Mouse (Mus musculus): ENCODE measurements around the gene Ugt1a5. TPM values are rescaled to one million over a fixed set of nuclear protein-coding genes. Genes with fewer than 3 reads are reported as not detected.

Ugt1a5 gene
- total RNA-seq, 4 experiments from 2014 or later, result 0.17 TPM; not detected in 3

GRCm38 (mm10) chr1:88235894-88236415 is 70.1 kb downstream of the Ugt1a5 start:
- no peak for DNase-seq (ENCODE audit: low spot score in 2 of 2)

- DNase-seq (ENCODE audit: low spot score in 2 of 2), result no peak
Observed at GRCm38 (mm10) chr1:88237311-88237710, 71.5 kb downstream of the Ugt1a5 start.

- no peak for DNase-seq (ENCODE audit: low spot score in 2 of 2)
Observed at GRCm38 (mm10) chr1:88238771-88239170, 73.0 kb downstream of the Ugt1a5 start.

- DNase-seq (ENCODE audit: low spot score in 2 of 2), result no peak
Observed at GRCm38 (mm10) chr1:88240072-88240471, 74.3 kb downstream of the Ugt1a5 start.

GRCm38 (mm10) chr1:88240579-88240978 is 74.8 kb downstream of the Ugt1a5 start:
- no peak for DNase-seq (ENCODE audit: low spot score in 2 of 2)

- DNase-seq (ENCODE audit: low spot score in 2 of 2), result no peak
Observed at GRCm38 (mm10) chr1:88243861-88244260, 78.0 kb downstream of the Ugt1a5 start.

GRCm38 (mm10) chr1:88245881-88246280 is 80.1 kb downstream of the Ugt1a5 start:
- DNase-seq (ENCODE audit: low spot score in 2 of 2), result no peak

- no peak for DNase-seq (ENCODE audit: low spot score in 2 of 2)
Observed at GRCm38 (mm10) chr1:88246386-88246785, 80.6 kb downstream of the Ugt1a5 start.

- no peak for DNase-seq (ENCODE audit: low spot score in 2 of 2)
Observed at GRCm38 (mm10) chr1:88247660-88248059, 81.8 kb downstream of the Ugt1a5 start.

GRCm38 (mm10) chr1:88248658-88249057 is 82.8 kb downstream of the Ugt1a5 start:
- no peak for DNase-seq (ENCODE audit: low spot score in 2 of 2)

- DNase-seq (ENCODE audit: low spot score in 2 of 2), result no peak
Observed at GRCm38 (mm10) chr1:88249596-88249995, 83.8 kb downstream of the Ugt1a5 start.

- no peak for DNase-seq (ENCODE audit: low spot score in 2 of 2)
Observed at GRCm38 (mm10) chr1:88250023-88250422, 84.2 kb downstream of the Ugt1a5 start.

- DNase-seq (ENCODE audit: low spot score in 2 of 2), result no peak
Observed at GRCm38 (mm10) chr1:88253106-88253505, 87.3 kb downstream of the Ugt1a5 start.

- DNase-seq (ENCODE audit: low spot score in 2 of 2), result no peak
Observed at GRCm38 (mm10) chr1:88253540-88253939, 87.7 kb downstream of the Ugt1a5 start.

GRCm38 (mm10) chr1:88254793-88255465 is 89.1 kb downstream of the Ugt1a5 start:
- no peak for DNase-seq (ENCODE audit: low spot score in 2 of 2)

GRCm38 (mm10) chr1:88255466-88255857 is 89.7 kb downstream of the Ugt1a5 start:
- no peak for DNase-seq (ENCODE audit: low spot score in 2 of 2)

- no peak for DNase-seq (ENCODE audit: low spot score in 2 of 2)
Observed at GRCm38 (mm10) chr1:88255989-88256754, 90.4 kb downstream of the Ugt1a5 start.

GRCm38 (mm10) chr1:88256886-88257663 is 91.3 kb downstream of the Ugt1a5 start:
- no peak for DNase-seq (ENCODE audit: low spot score in 2 of 2)

- DNase-seq (ENCODE audit: low spot score in 2 of 2), result no peak
Observed at GRCm38 (mm10) chr1:88257681-88258080, 91.9 kb downstream of the Ugt1a5 start.

GRCm38 (mm10) chr1:88258361-88258760 is 92.5 kb downstream of the Ugt1a5 start:
- DNase-seq (ENCODE audit: low spot score in 2 of 2), result no peak

GRCm38 (mm10) chr1:88258881-88259642 is 93.2 kb downstream of the Ugt1a5 start:
- no peak for DNase-seq (ENCODE audit: low spot score in 2 of 2)

Measured in left cerebral cortex, adult 8-10 months (tissue).